In genomic region chr11:117077902-117078301, GRCm38 (mm10) we compare ENCODE assay signal across 8 mouse cellular contexts. TPM values are rescaled to one million over a fixed set of nuclear protein-coding genes. Genes with fewer than 3 reads are reported as not detected.
DNase-seq lines count a peak whose midpoint lies in the region; ATAC-seq and TF ChIP-seq lines count a peak whose summit lies in the region.

No protein-coding gene starts in this region.

- no peak for ATAC-seq in kidney, postnatal 0 days (replicated peaks; ENCODE audit: low FRiP score, low read depth)
- ATAC-seq in embryonic facial prominence, embryonic 13.5 days (ENCODE audit: insufficient number of reproducible peaks, insufficient read depth, low FRiP score, low TSS enrichment, low read depth) = no peak
- no peak for ATAC-seq in limb, embryonic 11.5 days (ENCODE audit: insufficient number of reproducible peaks, low FRiP score, low TSS enrichment, low read depth)
- ATAC-seq in neural tube, embryonic 13.5 days (ENCODE audit: low read depth) = no peak

- peak overlapping the region; percentile 81; the same call in 1 of the 2 replicates for H3K9ac ChIP-seq in kidney, postnatal 0 days (ENCODE audit: low read depth, low read length)
- peak overlapping the region; percentile 92; the same call in 1 of the 2 replicates for H3K9ac ChIP-seq in embryonic facial prominence, embryonic 13.5 days
- H3K9ac ChIP-seq in limb, embryonic 11.5 days (ENCODE audit: low read length) = peak overlapping the region; percentile 92; the same call in 1 of the 2 replicates
- H3K9ac ChIP-seq in neural tube, embryonic 13.5 days = peak overlapping the region; percentile 87; the same call in 1 of the 2 replicates

- H3K9me3 ChIP-seq in kidney, postnatal 0 days (replicated peaks; ENCODE audit: low read length) = no peaks in the 10 kb centered on the region
- H3K9me3 ChIP-seq in embryonic facial prominence, embryonic 13.5 days = no peaks in the 10 kb centered on the region
- no peaks in the 10 kb centered on the region for H3K9me3 ChIP-seq in limb, embryonic 11.5 days (ENCODE audit: control insufficient read depth, low read length)
- no peaks in the 10 kb centered on the region for H3K9me3 ChIP-seq in neural tube, embryonic 13.5 days

- no peaks in the 10 kb centered on the region for H3K27me3 ChIP-seq in kidney, postnatal 0 days (ENCODE audit: insufficient read depth, low read length)
- no peaks in the 10 kb centered on the region for H3K27me3 ChIP-seq in embryonic facial prominence, embryonic 13.5 days
- no peaks in the 10 kb centered on the region for H3K27me3 ChIP-seq in limb, embryonic 11.5 days (ENCODE audit: control insufficient read depth, insufficient read depth, low read length)
- H3K27me3 ChIP-seq in neural tube, embryonic 13.5 days = no peaks in the 10 kb centered on the region

- H3K4me2 ChIP-seq in kidney, postnatal 0 days (ENCODE audit: low read length) = peak overlapping the region; percentile 80
- peak overlapping the region; percentile 89 for H3K4me2 ChIP-seq in embryonic facial prominence, embryonic 13.5 days
- peak overlapping the region; percentile 89; the same call in 1 of the 2 replicates for H3K4me2 ChIP-seq in limb, embryonic 11.5 days (ENCODE audit: low read depth, severe bottlenecking)
- peak overlapping the region; percentile 81 for H3K4me2 ChIP-seq in neural tube, embryonic 13.5 days

- 81% methylated on average over 8 of the region's 8 CpGs for WGBS in kidney, postnatal 0 days
- 77% methylated on average over 8 of the region's 8 CpGs for WGBS in embryonic facial prominence, embryonic 13.5 days
- 85% methylated on average over 8 of the region's 8 CpGs for WGBS in limb, embryonic 11.5 days
- WGBS in neural tube, embryonic 13.5 days = 85% methylated on average over 8 of the region's 8 CpGs

- H3K4me1 ChIP-seq in kidney, postnatal 0 days (replicated peaks; ENCODE audit: insufficient read depth, low read length) = peaks cover 16% of the 10 kb centered on the region
- H3K4me1 ChIP-seq in embryonic facial prominence, embryonic 13.5 days = peaks cover 43% of the 10 kb centered on the region
- peaks cover 19% of the 10 kb centered on the region for H3K4me1 ChIP-seq in limb, embryonic 11.5 days (ENCODE audit: control insufficient read depth, insufficient read depth, low read length)
- H3K4me1 ChIP-seq in neural tube, embryonic 13.5 days (replicated peaks) = peaks cover 43% of the 10 kb centered on the region

- no peak for TF ChIP-seq CTCF in kidney, postnatal 0 days (IDR thresholded peaks at IDR 0.05; ENCODE audit: low read depth)

- DNase-seq in kidney, postnatal 0 days (ENCODE audit: low spot score) = no peak
- no peak for DNase-seq in kidney, adult 11 months
- DNase-seq in limb, embryonic 11.5 days (ENCODE audit: low spot score) = no peak
- no peak for DNase-seq in spleen, adult 18-20 months
- no peak for DNase-seq in gastrocnemius, adult 18-20 months (ENCODE audit: low spot score)
- DNase-seq in MN1 (ENCODE audit: low spot score) = no peak

- H3K4me3 ChIP-seq in kidney, postnatal 0 days (replicated peaks; ENCODE audit: low read depth, low read length) = no peak overlapping the region; the same call in 1 of the 2 replicates
- peak overlapping the region; percentile 89 for H3K4me3 ChIP-seq in embryonic facial prominence, embryonic 13.5 days
- H3K4me3 ChIP-seq in limb, embryonic 11.5 days (ENCODE audit: low read depth, low read length) = peak overlapping the region; percentile 94
- peak overlapping the region; percentile 90; the same call in 1 of the 2 replicates for H3K4me3 ChIP-seq in neural tube, embryonic 13.5 days

- no peak overlapping the region for H3K27ac ChIP-seq in kidney, postnatal 0 days
- H3K27ac ChIP-seq in embryonic facial prominence, embryonic 13.5 days = no peak overlapping the region
- H3K27ac ChIP-seq in limb, embryonic 11.5 days (replicated peaks; ENCODE audit: low read depth, low read length) = no peak overlapping the region
- H3K27ac ChIP-seq in neural tube, embryonic 13.5 days (replicated peaks) = no peak overlapping the region

- peaks cover 28% of the 10 kb centered on the region; the same call in 1 of the 2 replicates for H3K36me3 ChIP-seq in kidney, postnatal 0 days (ENCODE audit: insufficient read depth, low read length)
- H3K36me3 ChIP-seq in embryonic facial prominence, embryonic 13.5 days = peaks cover 35% of the 10 kb centered on the region
- peaks cover 6% of the 10 kb centered on the region for H3K36me3 ChIP-seq in limb, embryonic 11.5 days (ENCODE audit: control insufficient read depth, insufficient read depth, low read length)
- H3K36me3 ChIP-seq in neural tube, embryonic 13.5 days = peaks cover 32% of the 10 kb centered on the region

RNA-seq across cellular contexts. Expression of gene Sec14l1, which starts 37.1 kb away (rescaled TPM):
- polyA plus RNA-seq in kidney, postnatal 0 days (2015; fragmentation: Nextera tagmentation; extraction: Ambion mirVana) = 87.6 and 93.7 TPM in 2 replicates
- 44.3 and 47.3 TPM in 2 replicates for polyA plus RNA-seq in embryonic facial prominence, embryonic 13.5 days (2015; fragmentation: Nextera tagmentation; extraction: Ambion mirVana)
- 28.1 and 29.7 TPM in 2 replicates for polyA plus RNA-seq in limb, embryonic 11.5 days (2014; fragmentation: Nextera tagmentation; extraction: Ambion mirVana)
- polyA plus RNA-seq in neural tube, embryonic 13.5 days (2015; fragmentation: Nextera tagmentation; extraction: Ambion mirVana) = 57.6 and 67.0 TPM in 2 replicates
- 10 to 100 TPM; 52.1 to 53.3 TPM for total RNA-seq in gastrocnemius, adult 18-20 months (2021)
